Mouse (Mus musculus): ENCODE data around the gene Btnl4.

Gene Btnl4

DNA sequence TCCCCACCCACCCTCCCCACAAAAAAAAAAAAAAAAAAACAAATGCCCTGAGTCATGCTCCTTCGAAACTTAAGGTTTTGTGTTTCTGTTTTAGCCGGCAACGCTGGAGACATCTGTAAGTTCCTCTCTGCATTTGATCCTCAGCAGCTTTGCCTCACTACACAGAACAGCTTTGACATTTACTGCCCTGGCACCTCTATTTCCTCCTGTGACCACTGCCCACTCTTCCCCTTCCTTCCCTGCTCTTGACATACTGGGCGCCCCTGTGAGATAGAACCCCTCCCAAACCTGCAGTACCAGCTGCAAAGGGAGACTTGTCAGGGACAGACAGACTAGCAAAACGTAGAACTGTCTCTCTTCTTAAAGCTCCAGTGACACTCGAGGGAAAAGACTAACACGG lies 39.5 kb downstream of the Btnl4 start:
- no peak for DNase-seq (ENCODE audit: low spot score in 2 of 2)

DNA sequence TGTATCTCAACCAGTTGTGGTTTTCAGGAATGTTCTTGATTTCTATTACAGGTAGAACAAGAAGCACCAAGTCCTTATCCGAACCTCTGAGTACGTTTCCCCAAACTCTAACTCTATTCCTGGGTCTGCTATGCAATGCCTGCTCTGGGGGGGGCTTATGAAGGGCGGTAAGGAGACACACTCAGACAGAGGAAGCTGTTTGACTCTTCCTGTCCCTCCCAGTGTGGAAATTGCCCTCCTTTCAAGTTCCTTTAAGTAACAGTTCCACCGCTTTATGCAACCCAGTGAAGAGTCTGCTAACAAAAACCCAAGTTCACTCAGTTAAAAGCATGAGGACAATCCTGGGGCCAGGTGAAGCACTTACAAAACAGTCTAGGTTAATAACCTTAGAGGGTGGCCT lies 40.0 kb downstream of the Btnl4 start:
- DNase-seq (ENCODE audit: low spot score in 2 of 2), result no peak

DNA sequence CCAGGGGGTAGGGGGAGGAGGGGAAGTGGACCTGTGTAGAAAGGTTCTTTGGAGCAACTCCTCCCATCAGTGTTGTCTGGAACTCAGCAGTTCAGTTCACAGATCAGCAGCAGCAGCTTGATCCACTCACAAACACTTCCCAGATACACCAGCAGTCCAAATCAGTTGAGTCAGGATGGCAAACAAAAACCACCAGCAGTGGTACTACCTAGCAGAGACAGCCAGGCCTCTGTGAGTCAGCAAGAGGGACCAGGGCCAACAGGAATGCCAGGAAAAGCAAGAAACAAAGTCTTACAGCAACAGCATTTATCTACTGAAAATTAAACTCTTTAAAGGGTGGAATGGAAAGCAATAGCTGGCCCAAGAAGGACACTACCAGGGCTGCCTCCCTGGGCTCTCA lies 49.5 kb downstream of the Btnl4 start:
- peak in 1 of 2 experiments; percentile 37 for DNase-seq (ENCODE audit: low spot score in 2 of 2)

DNA sequence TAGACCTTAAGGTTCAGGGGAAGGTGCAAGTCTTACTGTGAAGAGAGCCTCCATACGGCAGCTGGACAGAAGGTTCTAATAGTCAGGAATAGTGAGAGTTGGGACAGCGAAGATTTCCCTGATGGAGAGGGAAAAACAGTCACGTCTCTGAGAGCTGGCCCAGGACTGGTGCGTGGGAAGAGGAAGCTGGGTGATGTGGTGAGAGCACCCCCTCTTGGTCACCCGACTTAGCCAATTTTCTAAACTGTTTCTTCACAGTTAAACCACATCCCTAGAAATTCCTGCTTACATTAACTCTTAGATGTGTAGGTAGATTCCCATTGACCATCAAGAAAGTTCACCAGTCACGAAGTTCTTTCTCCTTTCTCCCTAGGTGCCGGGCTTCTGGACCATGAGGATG lies 57.1 kb downstream of the Btnl4 start:
- DNase-seq (ENCODE audit: low spot score in 2 of 2), result no peak
